Mouse (Mus musculus): ENCODE results near the gene Ccl9. TPM values are rescaled to one million over a fixed set of nuclear protein-coding genes. Genes with fewer than 3 reads are reported as not detected.

Gene Ccl9
- polyA plus RNA-seq (2016; fragmentation: Nextera tagmentation; extraction: Ambion mirVana), result 1.3 and 1.7 TPM in 2 replicates

DNA sequence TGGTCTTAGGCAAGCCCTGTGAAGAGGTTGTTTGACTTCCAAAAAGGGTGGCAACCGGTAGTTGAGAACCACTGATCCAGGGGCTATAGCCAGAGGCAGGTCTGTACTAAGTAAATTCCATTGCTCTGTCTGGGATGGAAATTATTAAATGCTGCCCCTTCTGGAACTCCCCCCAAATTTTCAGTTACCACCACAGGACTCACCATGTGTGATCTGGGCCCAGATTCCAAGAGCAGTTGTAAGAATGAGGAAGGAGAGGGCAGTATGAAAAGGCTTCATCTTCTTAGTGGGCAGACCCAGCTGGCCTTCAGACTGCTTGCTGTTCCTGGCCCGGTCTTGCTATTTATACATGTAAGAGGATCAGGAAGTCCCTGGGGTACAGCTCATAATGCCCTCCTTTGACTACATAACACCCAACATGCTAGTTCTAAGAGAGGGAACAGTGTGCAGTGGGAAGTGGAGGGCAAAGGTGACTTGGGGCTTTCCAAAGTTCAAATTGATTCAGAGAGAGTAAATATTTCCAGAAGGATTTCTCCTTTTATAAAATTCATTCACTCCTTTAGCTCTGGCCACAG, at the start of gene Ccl9:
Ccl9 (minus strand) TSS at position 451 of the 575 bp plus-strand sequence.
- no peaks in the 10 kb centered on the region for H3K36me3 ChIP-seq
- no peaks in the 10 kb centered on the region for H3K9me3 ChIP-seq (replicated peaks)
- H3K9ac ChIP-seq, result no peak within 1 kb of the TSS
- no peak within 1 kb of the TSS for H3K4me3 ChIP-seq
- H3K4me2 ChIP-seq (replicated peaks), result no peak within 1 kb of the TSS
- H3K4me1 ChIP-seq, result no peaks in the 10 kb centered on the region
- 59% methylated on average over 2 of the region's 2 CpGs for WGBS
- no peak for ATAC-seq (ENCODE audit: low FRiP score)
- no peaks in the 10 kb centered on the region for H3K27me3 ChIP-seq
- H3K27ac ChIP-seq, result no peak within 1 kb of the TSS

DNA sequence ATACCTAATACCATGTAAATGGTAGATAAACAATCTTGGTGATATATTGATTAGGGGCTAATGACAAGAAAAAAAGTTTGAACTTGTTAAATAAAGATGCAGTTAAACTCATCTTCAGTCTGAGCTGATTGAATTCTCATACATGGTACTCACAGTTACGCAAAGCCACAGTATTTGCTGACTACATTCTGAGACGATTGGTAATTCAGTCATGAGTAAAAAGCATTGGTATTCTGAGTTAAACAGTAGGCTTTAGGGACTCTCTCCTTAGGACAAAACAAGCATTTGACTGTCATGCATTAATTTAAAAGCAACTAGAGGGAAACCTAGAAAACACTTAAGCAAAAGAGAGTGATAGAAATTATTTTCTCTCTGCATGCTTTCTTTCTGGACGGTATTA, 45.1 kb upstream of the Ccl9 start:
- Histone ChIP-seq H3K9me3 (replicated peaks) (no peaks in the 10 kb centered on the region), H3K36me3 (no peaks in the 10 kb centered on the region), H3K9ac (no peak overlapping the region), H3K4me3 (no peak overlapping the region), H3K27me3 (no peaks in the 10 kb centered on the region), H3K4me1 (no peaks in the 10 kb centered on the region), H3K4me2 (replicated peaks) (no peak overlapping the region), H3K27ac (no peak overlapping the region)
- WGBS, result 93% methylated on average over 3 of the region's 3 CpGs
- no peak for ATAC-seq (ENCODE audit: low FRiP score)

DNA sequence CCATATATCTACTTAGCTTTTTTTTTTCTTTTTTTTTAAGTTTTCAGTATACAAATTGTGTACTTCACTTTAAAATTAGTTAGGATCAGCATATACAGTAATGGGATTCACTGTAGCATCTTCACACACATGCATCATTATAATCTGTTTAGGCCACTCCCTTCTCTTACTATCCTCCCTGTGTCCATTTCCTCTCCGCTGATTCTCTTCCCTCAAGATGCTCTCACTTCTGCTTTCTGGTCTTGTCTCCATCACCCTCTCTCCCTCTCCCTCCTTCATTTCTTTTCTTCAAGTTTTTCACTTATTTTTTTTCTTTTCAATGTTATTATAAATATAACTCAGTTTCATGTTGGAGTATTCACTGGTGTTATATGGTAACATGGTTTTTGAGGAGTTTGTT, 40.6 kb upstream of the Ccl9 start:
- H3K27ac ChIP-seq, result no peak overlapping the region
- no peaks in the 10 kb centered on the region for H3K4me1 ChIP-seq
- H3K9me3 ChIP-seq (replicated peaks), result no peaks in the 10 kb centered on the region
- H3K27me3 ChIP-seq, result no peaks in the 10 kb centered on the region
- WGBS, result 91% methylated on average over 1 of the region's 1 CpGs
- ATAC-seq (ENCODE audit: low FRiP score), result no peak
- no peaks in the 10 kb centered on the region for H3K36me3 ChIP-seq
- no peak overlapping the region for H3K4me2 ChIP-seq (replicated peaks)
- H3K4me3 ChIP-seq, result no peak overlapping the region
- H3K9ac ChIP-seq, result no peak overlapping the region

DNA sequence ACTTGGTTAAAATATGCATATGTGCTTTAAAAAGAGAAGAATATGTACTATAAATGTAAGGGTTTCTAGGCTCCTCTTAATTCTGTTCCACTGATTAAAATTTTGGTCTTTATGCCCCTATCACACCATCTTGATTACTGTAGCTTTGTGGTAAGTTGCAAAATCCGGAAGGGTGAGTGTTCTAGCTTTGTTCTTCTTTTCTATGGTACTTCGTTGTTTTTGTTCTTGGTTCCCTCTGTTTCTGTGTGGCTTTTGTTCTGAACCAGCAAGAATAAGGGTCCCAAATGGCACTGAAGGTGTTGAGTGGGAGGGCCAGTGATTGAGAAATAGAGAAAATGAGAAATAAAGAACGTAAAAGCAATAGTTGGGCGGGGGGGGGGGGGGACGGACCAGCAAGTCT, 39.8 kb upstream of the Ccl9 start:
- H3K27me3 ChIP-seq, result no peaks in the 10 kb centered on the region
- H3K4me3 ChIP-seq, result no peak overlapping the region
- no peaks in the 10 kb centered on the region for H3K9me3 ChIP-seq (replicated peaks)
- no peak overlapping the region for H3K4me2 ChIP-seq (replicated peaks)
- no peaks in the 10 kb centered on the region for H3K4me1 ChIP-seq
- no peak overlapping the region for H3K27ac ChIP-seq
- H3K9ac ChIP-seq, result no peak overlapping the region
- no peak for ATAC-seq (ENCODE audit: low FRiP score)
- 55% methylated on average over 5 of the region's 5 CpGs for WGBS
- no peaks in the 10 kb centered on the region for H3K36me3 ChIP-seq

DNA sequence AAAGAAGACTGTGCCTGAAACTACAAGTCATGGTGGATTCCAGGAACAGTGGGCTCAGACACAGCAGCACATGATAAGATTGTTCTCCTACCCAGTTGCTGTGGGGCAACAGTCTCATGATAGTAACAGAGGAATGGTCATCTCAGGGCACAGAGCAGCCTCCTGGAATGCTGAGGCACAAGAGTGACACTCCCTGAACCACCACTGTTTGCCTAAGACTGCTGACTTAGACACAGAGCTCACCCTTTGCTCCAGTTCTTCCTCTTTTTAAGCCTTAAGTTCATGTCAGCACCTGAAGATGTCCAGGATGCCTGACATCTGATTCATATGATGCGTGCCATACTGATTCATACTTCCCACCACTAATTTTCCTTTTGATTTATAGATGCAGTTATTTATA, 38.1 kb upstream of the Ccl9 start:
- no peak for ATAC-seq (ENCODE audit: low FRiP score)
- Histone ChIP-seq H3K27ac (no peak overlapping the region), H3K4me2 (replicated peaks) (no peak overlapping the region), H3K9ac (no peak overlapping the region), H3K4me3 (no peak overlapping the region), H3K27me3 (no peaks in the 10 kb centered on the region), H3K9me3 (replicated peaks) (no peaks in the 10 kb centered on the region), H3K4me1 (no peaks in the 10 kb centered on the region), H3K36me3 (no peaks in the 10 kb centered on the region)
- WGBS, result 97% methylated on average over 1 of the region's 1 CpGs

DNA sequence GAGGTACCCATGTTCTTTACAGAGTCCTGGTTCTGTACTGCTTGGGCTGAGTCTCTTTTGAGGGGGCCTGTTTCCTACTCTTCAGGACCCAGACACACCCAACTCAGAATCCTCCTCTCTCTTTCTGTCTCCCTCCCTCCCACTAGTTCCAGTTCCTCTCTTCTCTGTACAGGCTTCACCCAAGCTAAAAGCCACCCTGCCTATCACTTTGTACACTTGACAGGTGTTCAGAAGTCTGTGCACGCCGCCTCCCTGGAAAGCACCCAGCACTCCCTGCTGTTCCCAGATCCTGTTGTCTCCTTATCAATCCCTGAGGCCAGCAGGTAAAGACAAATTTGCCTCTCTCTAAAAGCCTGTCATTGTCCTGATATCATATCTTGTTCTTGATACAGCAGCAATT, 32.5 kb upstream of the Ccl9 start:
- Histone ChIP-seq H3K4me2 (replicated peaks) (no peak overlapping the region), H3K36me3 (no peaks in the 10 kb centered on the region), H3K9me3 (replicated peaks) (no peaks in the 10 kb centered on the region), H3K27ac (no peak overlapping the region), H3K9ac (no peak overlapping the region), H3K4me3 (no peak overlapping the region), H3K4me1 (no peaks in the 10 kb centered on the region), H3K27me3 (no peaks in the 10 kb centered on the region)
- WGBS, result 93% methylated on average over 2 of the region's 2 CpGs
- no peak for ATAC-seq (ENCODE audit: low FRiP score)

DNA sequence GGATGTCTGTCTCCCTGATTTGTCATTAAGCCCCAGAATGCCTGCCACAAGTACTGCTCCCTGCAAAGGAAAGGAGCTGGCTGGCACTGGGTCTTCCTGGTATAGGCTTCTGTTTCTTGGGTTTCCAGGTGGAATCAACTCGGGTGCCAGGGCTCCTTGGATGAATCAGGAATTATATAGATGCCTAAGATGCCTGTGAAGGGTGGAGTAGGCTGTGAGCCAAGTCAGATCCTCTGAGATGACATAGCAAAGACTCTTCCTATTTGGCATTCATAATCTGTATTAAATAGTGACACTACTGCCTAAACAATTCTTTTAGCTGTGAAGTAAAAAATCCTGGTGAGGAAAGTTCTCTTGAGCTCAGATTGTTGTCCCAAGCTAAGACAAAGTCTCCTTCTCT, 28.0 kb upstream of the Ccl9 start:
- no peaks in the 10 kb centered on the region for H3K4me1 ChIP-seq
- H3K4me3 ChIP-seq, result no peak overlapping the region
- no peaks in the 10 kb centered on the region for H3K27me3 ChIP-seq
- no peak overlapping the region for H3K27ac ChIP-seq
- ATAC-seq (ENCODE audit: low FRiP score), result no peak
- no peaks in the 10 kb centered on the region for H3K36me3 ChIP-seq
- WGBS, result 50% methylated on average over 1 of the region's 1 CpGs
- no peak overlapping the region for H3K9ac ChIP-seq
- H3K4me2 ChIP-seq (replicated peaks), result no peak overlapping the region
- no peaks in the 10 kb centered on the region for H3K9me3 ChIP-seq (replicated peaks)

DNA sequence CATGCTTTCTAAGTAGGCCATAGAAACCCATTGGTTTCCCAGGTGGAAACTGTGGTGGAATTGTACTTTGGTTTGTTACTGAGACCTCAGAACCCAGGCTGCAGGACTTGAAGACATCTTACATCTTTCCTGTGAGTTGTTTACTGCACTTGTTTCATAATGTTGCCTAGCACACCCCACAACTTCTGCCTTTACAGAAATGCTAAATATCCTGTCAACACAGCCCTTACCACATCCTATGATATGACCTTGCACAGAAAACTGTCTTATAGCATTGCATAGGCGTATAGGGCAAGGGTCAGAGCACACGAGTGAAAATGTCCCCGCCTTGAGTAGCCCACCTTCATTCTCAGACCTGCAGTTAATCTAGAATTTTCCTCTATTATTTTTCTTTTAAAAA, 27.1 kb upstream of the Ccl9 start:
- Histone ChIP-seq H3K4me1 (no peaks in the 10 kb centered on the region), H3K27ac (no peak overlapping the region), H3K4me2 (replicated peaks) (no peak overlapping the region), H3K36me3 (no peaks in the 10 kb centered on the region), H3K9me3 (replicated peaks) (no peaks in the 10 kb centered on the region), H3K4me3 (no peak overlapping the region), H3K9ac (no peak overlapping the region), H3K27me3 (no peaks in the 10 kb centered on the region)
- ATAC-seq (ENCODE audit: low FRiP score), result no peak
- 93% methylated on average over 3 of the region's 3 CpGs for WGBS

DNA sequence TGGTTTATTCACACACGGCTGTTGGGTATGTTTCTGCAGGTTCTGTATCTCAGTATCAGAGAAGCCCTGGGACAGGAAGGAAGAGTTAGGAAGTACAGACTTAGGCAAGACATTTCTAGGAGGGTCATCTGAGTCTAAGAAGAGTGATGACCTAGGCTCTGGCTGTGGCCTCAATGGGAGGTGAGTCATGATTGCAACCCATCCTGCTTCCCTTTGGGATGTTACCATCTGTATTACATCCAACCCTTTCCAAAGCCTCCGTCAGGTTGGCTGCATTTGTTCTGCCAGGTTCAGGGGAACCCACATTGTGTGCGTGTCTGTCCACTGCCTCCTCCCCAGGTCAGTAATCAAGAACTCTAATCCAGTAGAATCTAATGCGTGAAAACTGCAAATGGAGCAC, 26.3 kb upstream of the Ccl9 start:
- H3K9ac ChIP-seq, result no peak overlapping the region
- no peak overlapping the region for H3K4me3 ChIP-seq
- no peak overlapping the region for H3K4me2 ChIP-seq (replicated peaks)
- no peak for ATAC-seq (ENCODE audit: low FRiP score)
- H3K4me1 ChIP-seq, result no peaks in the 10 kb centered on the region
- no peaks in the 10 kb centered on the region for H3K27me3 ChIP-seq
- 83% methylated on average over 4 of the region's 4 CpGs for WGBS
- no peak overlapping the region for H3K27ac ChIP-seq
- no peaks in the 10 kb centered on the region for H3K36me3 ChIP-seq
- no peaks in the 10 kb centered on the region for H3K9me3 ChIP-seq (replicated peaks)

DNA sequence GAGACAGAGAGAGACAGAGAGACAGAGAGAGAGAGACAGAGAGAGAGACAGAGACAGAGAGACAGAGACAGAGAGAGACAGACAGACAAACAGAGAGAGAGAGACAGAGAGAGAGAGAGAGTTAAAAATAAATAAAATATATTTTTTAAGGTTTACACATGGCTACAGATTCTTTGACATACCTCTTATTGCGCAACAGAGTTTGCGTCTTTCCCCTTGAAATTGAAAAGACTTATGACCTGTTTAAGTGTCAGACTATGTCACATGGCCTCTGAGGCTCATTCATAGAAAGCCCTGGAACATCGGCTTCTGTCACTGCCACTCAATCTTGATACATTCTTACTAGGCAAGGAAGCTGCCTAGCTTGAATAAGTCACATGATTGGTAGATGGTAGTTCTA, 25.0 kb upstream of the Ccl9 start:
- Histone ChIP-seq H3K27ac (no peak overlapping the region), H3K9me3 (replicated peaks) (no peaks in the 10 kb centered on the region), H3K4me2 (replicated peaks) (no peak overlapping the region), H3K36me3 (no peaks in the 10 kb centered on the region), H3K4me1 (no peaks in the 10 kb centered on the region), H3K27me3 (no peaks in the 10 kb centered on the region), H3K9ac (no peak overlapping the region), H3K4me3 (no peak overlapping the region)
- ATAC-seq (ENCODE audit: low FRiP score), result no peak
- 90% methylated on average over 3 of the region's 3 CpGs for WGBS

DNA sequence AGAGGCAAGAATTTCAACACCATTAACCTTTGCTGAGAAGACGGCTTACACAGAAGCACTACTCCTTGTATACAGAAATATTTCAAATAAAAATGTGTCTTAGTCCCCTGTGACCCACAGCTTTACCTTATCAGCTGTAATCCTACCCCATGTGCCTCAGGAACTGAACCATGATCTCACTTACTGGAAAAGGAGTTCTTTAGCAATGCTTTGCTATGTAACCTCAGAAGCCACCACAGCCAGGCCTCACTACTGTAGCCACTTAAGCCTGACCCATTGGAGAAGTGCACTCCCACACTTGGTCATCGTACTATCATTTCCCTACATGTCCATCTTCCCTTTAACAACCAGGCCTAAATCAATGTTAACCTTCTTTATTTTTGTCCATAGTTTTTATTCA, 22.1 kb upstream of the Ccl9 start:
- Histone ChIP-seq H3K27me3 (no peaks in the 10 kb centered on the region), H3K4me1 (no peaks in the 10 kb centered on the region), H3K9ac (no peak overlapping the region), H3K4me2 (replicated peaks) (no peak overlapping the region), H3K4me3 (no peak overlapping the region), H3K27ac (no peak overlapping the region), H3K9me3 (replicated peaks) (no peaks in the 10 kb centered on the region), H3K36me3 (no peaks in the 10 kb centered on the region)
- 88% methylated on average over 2 of the region's 2 CpGs for WGBS
- no peak for ATAC-seq (ENCODE audit: low FRiP score)

DNA sequence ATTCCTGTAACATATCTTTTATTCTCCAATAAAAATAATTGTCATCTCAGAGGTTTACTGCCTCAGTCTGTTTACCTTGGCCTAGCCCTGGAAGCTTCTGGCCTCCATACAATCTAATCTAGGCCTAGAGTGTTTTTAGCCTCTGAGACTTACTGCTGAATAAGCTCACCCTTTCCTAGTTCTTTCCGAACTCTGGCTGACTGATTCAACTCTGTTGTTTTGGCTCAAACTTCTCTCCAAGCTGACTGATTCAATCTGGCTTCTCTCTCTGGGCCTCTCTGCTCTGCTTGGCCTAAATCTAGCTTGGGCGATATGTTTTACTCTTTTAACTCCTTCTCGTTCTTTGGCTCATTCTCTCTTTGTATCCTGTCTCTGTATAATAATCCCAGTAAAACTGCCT, 20.6 kb upstream of the Ccl9 start:
- Histone ChIP-seq H3K36me3 (no peaks in the 10 kb centered on the region), H3K4me2 (replicated peaks) (no peak overlapping the region), H3K9me3 (replicated peaks) (no peaks in the 10 kb centered on the region), H3K27me3 (no peaks in the 10 kb centered on the region), H3K4me3 (no peak overlapping the region), H3K9ac (no peak overlapping the region), H3K27ac (no peak overlapping the region), H3K4me1 (no peaks in the 10 kb centered on the region)
- ATAC-seq (ENCODE audit: low FRiP score), result no peak
- 95% methylated on average over 3 of the region's 3 CpGs for WGBS

DNA sequence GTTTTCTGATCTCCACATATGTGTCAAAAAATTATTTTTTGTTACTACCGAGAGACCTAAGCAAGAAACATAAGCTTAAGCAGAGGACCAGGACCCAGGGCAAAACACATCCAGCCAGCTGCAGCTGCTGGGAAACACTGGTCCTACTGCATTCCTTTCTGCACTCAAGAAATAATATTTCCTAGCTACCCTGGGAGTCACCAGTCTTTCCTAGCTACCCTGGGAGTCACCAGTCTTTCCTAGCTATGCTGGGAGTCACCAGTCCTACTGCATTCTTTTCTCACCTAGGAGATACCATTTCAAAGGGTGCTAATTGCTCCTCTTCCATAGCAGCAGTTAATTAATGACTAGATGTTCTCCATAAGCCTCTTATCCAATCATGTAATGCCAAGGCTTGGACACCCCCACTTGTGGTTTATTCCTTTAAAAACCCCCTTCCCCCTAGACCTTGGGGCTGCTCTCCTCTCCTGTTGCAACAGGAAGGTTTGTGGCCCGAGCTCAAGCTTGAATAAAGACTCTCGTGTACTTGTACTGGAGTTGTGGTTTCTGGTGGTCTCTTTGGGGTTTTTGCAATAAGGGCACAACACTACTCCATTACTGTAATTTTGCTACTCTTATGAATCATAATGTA, 19.9 kb upstream of the Ccl9 start:
- WGBS, result 79% methylated on average over 3 of the region's 3 CpGs
- no peaks in the 10 kb centered on the region for H3K4me1 ChIP-seq
- no peak overlapping the region for H3K4me3 ChIP-seq
- ATAC-seq (ENCODE audit: low FRiP score), result no peak
- H3K36me3 ChIP-seq, result no peaks in the 10 kb centered on the region
- H3K4me2 ChIP-seq (replicated peaks), result no peak overlapping the region
- H3K27me3 ChIP-seq, result no peaks in the 10 kb centered on the region
- no peaks in the 10 kb centered on the region for H3K9me3 ChIP-seq (replicated peaks)
- no peak overlapping the region for H3K9ac ChIP-seq
- no peak overlapping the region for H3K27ac ChIP-seq

Data from hindbrain, embryonic 12.5 days (tissue).